Mouse (Mus musculus) intestine, postnatal 0 days (tissue): ENCODE measurements around the gene BC035044. TPM values are rescaled to one million over a fixed set of nuclear protein-coding genes. Genes with fewer than 3 reads are reported as not detected.

Experiments used
- ATAC-seq: fragments of 200-750 bp; cut with Nextera tagmentation; 2 replicates; pipeline ENCODE4 v1.8.0; 2017; ENCODE audit warnings: mild to moderate bottlenecking, moderate TSS enrichment, moderate library complexity
- H3K27ac ChIP-seq: fragments of 300-500 bp; sonication (generic); 2 replicates; pipeline ENCODE4 v1.5.1; 2014; ENCODE audit warnings: mild to moderate bottlenecking, low read depth, low read length, moderate library complexity
- H3K27me3 ChIP-seq: fragments of 300-500 bp; sonication (generic); replicated peaks from 2 replicates; pipeline ENCODE4 v1.6.1; 2014; ENCODE audit warnings: low read length, mixed read lengths; ENCODE audit not compliant: control insufficient read depth, insufficient read depth
- H3K36me3 ChIP-seq: fragments of 300-500 bp; sonication (generic); 2 replicates; pipeline ENCODE4 v1.6.1; 2014; ENCODE audit warnings: mild to moderate bottlenecking, moderate library complexity; ENCODE audit not compliant: control insufficient read depth, insufficient read depth
- H3K4me1 ChIP-seq: fragments of 300-500 bp; sonication (generic); replicated peaks from 2 replicates; pipeline ENCODE4 v1.6.1; 2014; ENCODE audit warnings: antibody characterized with exemption, low read length, mixed read lengths; ENCODE audit not compliant: control insufficient read depth, insufficient read depth
- H3K4me2 ChIP-seq: fragments of 300-500 bp; sonication (generic); replicated peaks from 2 replicates; pipeline ENCODE4 v1.6.1; 2014; ENCODE audit warnings: low read depth, mild to moderate bottlenecking, moderate library complexity
- H3K4me3 ChIP-seq: fragments of 300-500 bp; sonication (generic); 2 replicates; pipeline ENCODE4 v1.5.1; 2014; ENCODE audit warnings: low read depth, low read length
- H3K9ac ChIP-seq: fragments of 300-500 bp; sonication (generic); 2 replicates; pipeline ENCODE4 v1.6.1; 2014; ENCODE audit warnings: mild to moderate bottlenecking, low read depth, low read length
- H3K9me3 ChIP-seq: fragments of 300-500 bp; sonication (generic); 2 replicates; pipeline ENCODE4 v1.6.1; 2016; ENCODE audit warnings: mixed run types; ENCODE audit not compliant: control insufficient read depth
- CTCF ChIP-seq: sonication (generic); IDR thresholded peaks from 2 replicates; pipeline ENCODE4 v1.5.1; 2016; ENCODE audit warnings: low read depth, mild to moderate bottlenecking, control low read depth, antibody characterized with exemption, moderate library complexity
- WGBS: fragments of 180-500 bp; shearing (Covaris S2); extraction: QIAGEN DNeasy Blood & Tissue Kit; methylation state at CpG from one replicate; pipeline ENCODE4 v1.1.7; 2014; 5-methylcytosine and 5-hydroxymethylcytosine counted together
- polyA plus RNA-seq: library from polyadenylated mRNA; unstranded; fragments of >200 nt; fragmentation: Nextera tagmentation; extraction: Ambion mirVana; gene quantifications from 2 replicates; pipeline ENCODE4 v1.2.1, GENCODE M21; 2015

The BC035044 gene
- polyA plus RNA-seq, 1 experiment from 2014 or later, result 1.4 TPM

- Histone ChIP-seq H3K4me1 (peaks cover 4% of the 10 kb centered on the region; the same call in 1 of the 2 replicates), H3K4me3 (no peak overlapping the region), H3K36me3 (no peaks in the 10 kb centered on the region), H3K27me3 (no peaks in the 10 kb centered on the region), H3K9ac (no peak overlapping the region), H3K4me2 (no peak overlapping the region), H3K27ac (no peak overlapping the region), H3K9me3 (no peaks in the 10 kb centered on the region)
- WGBS, result 73% methylated on average over 2 of the region's 2 CpGs
- ATAC-seq, result no peak
- no peak for TF ChIP-seq CTCF
Observed at GRCm38 (mm10) chr6:128851151-128851550, 39.8 kb downstream of the BC035044 start.

- H3K9me3 ChIP-seq, result no peaks in the 10 kb centered on the region
- H3K4me3 ChIP-seq, result no peak overlapping the region
- 19% methylated on average over 2 of the region's 2 CpGs for WGBS
- ATAC-seq, result no peak
- H3K27me3 ChIP-seq, result no peaks in the 10 kb centered on the region
- H3K27ac ChIP-seq, result no peak overlapping the region
- H3K4me1 ChIP-seq, result peaks cover 4% of the 10 kb centered on the region; the same call in 1 of the 2 replicates
- no peak for TF ChIP-seq CTCF
- no peaks in the 10 kb centered on the region for H3K36me3 ChIP-seq
- H3K9ac ChIP-seq, result no peak overlapping the region
- H3K4me2 ChIP-seq, result no peak overlapping the region
Observed at GRCm38 (mm10) chr6:128850671-128851070, 40.3 kb downstream of the BC035044 start.

- H3K36me3 ChIP-seq, result no peaks in the 10 kb centered on the region
- H3K9ac ChIP-seq, result no peak overlapping the region
- no peak overlapping the region for H3K4me2 ChIP-seq
- no peaks in the 10 kb centered on the region for H3K4me1 ChIP-seq
- TF ChIP-seq CTCF, result peak; percentile 82
- no peaks in the 10 kb centered on the region for H3K27me3 ChIP-seq
- H3K4me3 ChIP-seq, result no peak overlapping the region
- WGBS, result 51% methylated on average over 2 of the region's 2 CpGs
- H3K9me3 ChIP-seq, result no peaks in the 10 kb centered on the region
- no peak for ATAC-seq
- no peak overlapping the region for H3K27ac ChIP-seq
Observed at GRCm38 (mm10) chr6:128849902-128850301, 41.0 kb downstream of the BC035044 start.

- 97% methylated on average over 4 of the region's 4 CpGs for WGBS
- TF ChIP-seq CTCF, result no peak
- H3K9ac ChIP-seq, result no peak overlapping the region
- H3K4me2 ChIP-seq, result no peak overlapping the region
- no peaks in the 10 kb centered on the region for H3K27me3 ChIP-seq
- ATAC-seq, result no peak
- H3K9me3 ChIP-seq, result no peaks in the 10 kb centered on the region
- H3K27ac ChIP-seq, result no peak overlapping the region
- no peaks in the 10 kb centered on the region for H3K36me3 ChIP-seq
- no peak overlapping the region for H3K4me3 ChIP-seq
- no peaks in the 10 kb centered on the region for H3K4me1 ChIP-seq
Observed at GRCm38 (mm10) chr6:128847401-128847800, 43.5 kb downstream of the BC035044 start.

GRCm38 (mm10) chr6:128845998-128846542, 44.9 kb downstream of the BC035044 start:
- no peaks in the 10 kb centered on the region for H3K9me3 ChIP-seq
- 0 out of 2 replicates have a peak, but pooled peaks have one; percentile 0 for TF ChIP-seq CTCF
- no peak overlapping the region for H3K9ac ChIP-seq
- H3K27ac ChIP-seq, result no peak overlapping the region
- no peaks in the 10 kb centered on the region for H3K27me3 ChIP-seq
- 68% methylated on average over 6 of the region's 9 CpGs for WGBS
- no peaks in the 10 kb centered on the region for H3K4me1 ChIP-seq
- H3K4me2 ChIP-seq, result no peak overlapping the region
- no peak for ATAC-seq
- no peak overlapping the region for H3K4me3 ChIP-seq
- no peaks in the 10 kb centered on the region for H3K36me3 ChIP-seq

- Histone ChIP-seq H3K27ac (peak overlapping the region; percentile 35; the same call in 1 of the 2 replicates), H3K36me3 (no peaks in the 10 kb centered on the region), H3K4me3 (no peak overlapping the region), H3K27me3 (no peaks in the 10 kb centered on the region), H3K4me2 (peak overlapping the region; percentile 24; the same call in 1 of the 2 replicates), H3K4me1 (no peaks in the 10 kb centered on the region), H3K9me3 (no peaks in the 10 kb centered on the region), H3K9ac (no peak overlapping the region)
- WGBS, result 45% methylated on average over 7 of the region's 7 CpGs
- peak; percentile 100 for TF ChIP-seq CTCF
- ATAC-seq, result peak; percentile 21; the same call in 1 of the 2 replicates
Observed at GRCm38 (mm10) chr6:128845319-128845979, 45.5 kb downstream of the BC035044 start.
